Mouse (Mus musculus): ENCODE results near the gene Pde10a.

Pde10a gene

GRCm38 (mm10) chr17:8765987-8766576 is 240.9 kb downstream of the Pde10a start:
- no peak for DNase-seq

- no peak for DNase-seq
Observed at GRCm38 (mm10) chr17:8769155-8769554, 244.0 kb downstream of the Pde10a start.

- peak in 1 of 2 experiments; percentile 25 for DNase-seq
Observed at GRCm38 (mm10) chr17:8773391-8773790, 248.2 kb downstream of the Pde10a start.

GRCm38 (mm10) chr17:8774301-8774700 is 249.1 kb downstream of the Pde10a start:
- no peak for DNase-seq

GRCm38 (mm10) chr17:8775571-8776161 is 250.5 kb downstream of the Pde10a start:
- DNase-seq, result peak in 1 of 2 experiments; percentile 29

GRCm38 (mm10) chr17:8777710-8778109 is 252.5 kb downstream of the Pde10a start:
- DNase-seq, result no peak

GRCm38 (mm10) chr17:8778839-8779238 is 253.7 kb downstream of the Pde10a start:
- DNase-seq, result no peak

- DNase-seq, result no peak
Observed at GRCm38 (mm10) chr17:8780484-8780883, 255.3 kb downstream of the Pde10a start.

GRCm38 (mm10) chr17:8781040-8781439 is 255.9 kb downstream of the Pde10a start:
- no peak for DNase-seq

- DNase-seq, result no peak
Observed at GRCm38 (mm10) chr17:8781576-8781975, 256.4 kb downstream of the Pde10a start.

- DNase-seq, result no peak
Observed at GRCm38 (mm10) chr17:8785908-8786307, 260.7 kb downstream of the Pde10a start.

GRCm38 (mm10) chr17:8786484-8786883 is 261.3 kb downstream of the Pde10a start:
- no peak for DNase-seq

- DNase-seq, result no peak
Observed at GRCm38 (mm10) chr17:8787762-8788161, 262.6 kb downstream of the Pde10a start.

GRCm38 (mm10) chr17:8791561-8791960 is 266.4 kb downstream of the Pde10a start:
- DNase-seq, result peak; percentile 44 to 59

GRCm38 (mm10) chr17:8792611-8793010 is 267.4 kb downstream of the Pde10a start:
- DNase-seq, result no peak

GRCm38 (mm10) chr17:8797624-8798023 is 272.5 kb downstream of the Pde10a start:
- no peak for DNase-seq

GRCm38 (mm10) chr17:8798531-8799295 is 273.5 kb downstream of the Pde10a start:
- DNase-seq, result no peak

GRCm38 (mm10) chr17:8799296-8799731 is 274.1 kb downstream of the Pde10a start:
- no peak for DNase-seq

- no peak for DNase-seq
Observed at GRCm38 (mm10) chr17:8799914-8800420, 274.8 kb downstream of the Pde10a start.

GRCm38 (mm10) chr17:8800478-8801082 is 275.4 kb downstream of the Pde10a start:
- no peak for DNase-seq

- DNase-seq, result peak; percentile 58 to 71
Observed at GRCm38 (mm10) chr17:8801083-8801854, 276.1 kb downstream of the Pde10a start.

- DNase-seq, result peak in 1 of 2 experiments; percentile 46
Observed at GRCm38 (mm10) chr17:8801855-8802104, 276.6 kb downstream of the Pde10a start.
